Mouse (Mus musculus) ES-Bruce4 (cell line): ENCODE measurements at regions not wholly inside any gene's neighbourhood (a gene's known extent, or its start where the extent isn't known, plus 50 kb on each side); places are given as distances from the start of the nearest gene placed in this dataset.

Experiments used
- CTCF ChIP-seq: IDR thresholded peaks from one replicate; pipeline ENCODE4 v1.8.1; 2011; ENCODE audit warnings: low read depth, low read length
- EP300 ChIP-seq: IDR thresholded peaks from 2 replicates; pipeline ENCODE4 v1.6.1; 2011; ENCODE audit warnings: low read depth, low read length; ENCODE audit not compliant: insufficient read depth
- POLR2A ChIP-seq: IDR thresholded peaks from one replicate; pipeline ENCODE4 v1.8.1; 2011; ENCODE audit warnings: low read length; ENCODE audit not compliant: insufficient read depth

DNA sequence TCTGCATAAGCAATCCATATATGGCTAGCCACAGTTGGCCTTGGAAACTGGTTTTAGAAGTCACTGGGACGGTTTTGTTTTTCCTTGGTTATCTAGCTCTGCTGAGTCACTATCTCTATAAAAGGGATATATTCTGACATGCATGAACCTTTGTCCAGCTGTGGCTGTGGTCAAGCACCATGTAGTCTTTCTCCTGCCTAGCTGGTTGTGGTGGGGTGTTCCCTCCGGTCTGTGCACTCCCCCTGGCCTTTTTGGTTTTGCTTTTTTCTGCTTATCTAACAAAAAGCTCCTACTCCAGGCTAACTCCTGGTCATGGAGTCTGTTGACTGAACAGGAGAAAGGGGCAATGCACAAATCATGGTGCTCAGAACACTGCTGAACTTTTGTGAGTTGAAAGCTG, 125.7 kb upstream of the Jun start:
- no peak for TF ChIP-seq CTCF
- TF ChIP-seq POLR2A = no peak
- no peak for TF ChIP-seq EP300
